Mouse (Mus musculus): Measurements from ENCODE around the gene Ksr2. TPM values are rescaled to one million over a fixed set of nuclear protein-coding genes. Genes with fewer than 3 reads are reported as not detected.

Gene Ksr2
- polyA plus RNA-seq, 1 experiment, result 0.14 TPM

DNA sequence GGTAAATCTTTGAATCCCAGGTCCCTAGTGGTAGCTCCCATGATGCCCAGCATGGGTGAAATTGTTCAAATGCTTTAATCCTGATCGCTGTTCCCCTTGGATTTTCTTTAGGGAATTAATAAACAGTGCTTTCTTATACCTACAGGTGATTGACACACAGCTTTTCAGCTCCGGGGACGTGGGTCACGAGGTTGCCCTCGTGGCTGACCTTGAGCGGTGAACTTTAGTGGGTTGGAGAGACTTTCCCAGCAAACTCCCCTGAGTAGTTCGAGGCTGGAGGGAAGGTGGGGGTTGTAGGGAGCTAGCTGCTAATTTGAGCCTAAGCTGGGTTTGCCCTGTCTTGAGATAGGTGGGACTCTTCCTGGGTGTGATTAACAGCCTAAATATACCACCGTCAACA is 41.7 kb downstream of the Ksr2 start:
- Histone ChIP-seq H3K36me3 (ENCODE audit: control insufficient read depth, insufficient read depth, low read length) (no peaks in the 10 kb centered on the region), H3K27ac (ENCODE audit: insufficient read depth, low read depth, low read length) (no peak overlapping the region), H3K4me3 (ENCODE audit: low read depth, low read length) (no peak overlapping the region), H3K4me1 (ENCODE audit: control insufficient read depth, insufficient read depth, insufficient read length, low read length) (no peaks in the 10 kb centered on the region), H3K27me3 (ENCODE audit: control insufficient read depth, insufficient read depth, low read length) (no peaks in the 10 kb centered on the region)
- no peak for TF ChIP-seq CTCF (IDR thresholded peaks at IDR 0.05; ENCODE audit: extremely low read depth, insufficient read length, insufficient replicate concordance, low read depth, low read length)
- TF ChIP-seq POLR2A (IDR thresholded peaks at IDR 0.05; ENCODE audit: low read depth, low read length), result no peak
- 70% methylated on average over 8 of the region's 8 CpGs for WGBS

- no peaks in the 10 kb centered on the region for H3K27me3 ChIP-seq (ENCODE audit: control insufficient read depth, insufficient read depth, low read length)
- no peaks in the 10 kb centered on the region for H3K36me3 ChIP-seq (ENCODE audit: control insufficient read depth, insufficient read depth, low read length)
- no peaks in the 10 kb centered on the region for H3K4me1 ChIP-seq (ENCODE audit: control insufficient read depth, insufficient read depth, insufficient read length, low read length)
- TF ChIP-seq CTCF (IDR thresholded peaks at IDR 0.05; ENCODE audit: extremely low read depth, insufficient read length, insufficient replicate concordance, low read depth, low read length) (no peak), POLR2A (IDR thresholded peaks at IDR 0.05; ENCODE audit: low read depth, low read length) (no peak)
- WGBS, result 72% methylated on average over 9 of the region's 9 CpGs
- H3K4me3 ChIP-seq (ENCODE audit: low read depth, low read length), result no peak overlapping the region
- H3K27ac ChIP-seq (ENCODE audit: insufficient read depth, low read depth, low read length), result no peak overlapping the region
Observed at GRCm38 (mm10) chr5:117457121-117457520, 43.3 kb downstream of the Ksr2 start.

DNA sequence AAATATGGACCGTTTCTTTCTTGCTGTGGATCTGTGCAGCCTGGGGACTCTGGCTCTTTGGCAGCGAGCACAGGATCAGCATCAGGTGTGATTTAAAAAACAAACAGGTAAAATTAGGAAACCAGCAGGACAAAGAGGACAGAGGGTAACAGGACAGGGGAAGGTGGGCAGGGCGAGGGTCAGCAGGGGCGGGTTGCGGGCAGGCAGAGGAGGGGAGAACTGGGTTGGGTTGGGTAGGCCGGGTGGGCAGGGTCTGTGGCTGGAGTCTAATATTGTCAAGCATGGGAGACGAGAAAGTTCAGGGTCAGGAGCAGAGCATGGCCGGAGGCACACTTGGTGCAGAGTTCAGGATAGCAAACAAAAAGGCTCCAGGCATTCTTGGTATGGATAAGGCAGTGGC is 43.8 kb downstream of the Ksr2 start:
- Histone ChIP-seq H3K27me3 (ENCODE audit: control insufficient read depth, insufficient read depth, low read length) (no peaks in the 10 kb centered on the region), H3K4me1 (ENCODE audit: control insufficient read depth, insufficient read depth, insufficient read length, low read length) (no peaks in the 10 kb centered on the region), H3K27ac (ENCODE audit: insufficient read depth, low read depth, low read length) (no peak overlapping the region), H3K4me3 (ENCODE audit: low read depth, low read length) (no peak overlapping the region), H3K36me3 (ENCODE audit: control insufficient read depth, insufficient read depth, low read length) (no peaks in the 10 kb centered on the region)
- TF ChIP-seq POLR2A (IDR thresholded peaks at IDR 0.05; ENCODE audit: low read depth, low read length), result no peak
- TF ChIP-seq CTCF (IDR thresholded peaks at IDR 0.05; ENCODE audit: extremely low read depth, insufficient read length, insufficient replicate concordance, low read depth, low read length), result no peak
- WGBS, result 72% methylated on average over 8 of the region's 8 CpGs

- Histone ChIP-seq H3K27me3 (ENCODE audit: control insufficient read depth, insufficient read depth, low read length) (no peaks in the 10 kb centered on the region), H3K27ac (ENCODE audit: insufficient read depth, low read depth, low read length) (no peak overlapping the region), H3K4me3 (ENCODE audit: low read depth, low read length) (no peak overlapping the region), H3K4me1 (ENCODE audit: control insufficient read depth, insufficient read depth, insufficient read length, low read length) (no peaks in the 10 kb centered on the region), H3K36me3 (ENCODE audit: control insufficient read depth, insufficient read depth, low read length) (no peaks in the 10 kb centered on the region)
- no peak for TF ChIP-seq POLR2A (IDR thresholded peaks at IDR 0.05; ENCODE audit: low read depth, low read length)
- TF ChIP-seq CTCF (IDR thresholded peaks at IDR 0.05; ENCODE audit: extremely low read depth, insufficient read length, insufficient replicate concordance, low read depth, low read length), result no peak
- WGBS, result 72% methylated on average over 9 of the region's 9 CpGs
Observed at GRCm38 (mm10) chr5:117458899-117459298, 45.1 kb downstream of the Ksr2 start.

DNA sequence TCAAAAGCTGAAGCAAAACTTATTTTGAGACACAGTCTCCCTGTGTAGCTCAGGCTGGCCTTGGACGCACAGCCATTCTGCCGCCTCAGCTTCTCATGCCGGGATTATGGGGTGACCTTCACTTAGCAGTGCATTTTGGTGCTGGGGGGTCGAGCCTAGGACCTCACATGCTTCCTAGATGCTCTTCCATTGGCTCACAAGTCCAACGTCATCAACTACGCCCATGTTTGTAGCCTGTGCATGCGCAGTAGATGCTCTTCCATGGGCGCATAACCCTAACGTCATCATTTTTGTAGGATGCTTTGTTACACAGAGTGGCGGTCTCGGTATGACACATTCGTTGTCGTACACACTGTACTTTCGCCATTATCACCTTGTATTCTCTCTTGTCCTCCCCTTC is 46.5 kb downstream of the Ksr2 start:
- Histone ChIP-seq H3K36me3 (ENCODE audit: control insufficient read depth, insufficient read depth, low read length) (no peaks in the 10 kb centered on the region), H3K27me3 (ENCODE audit: control insufficient read depth, insufficient read depth, low read length) (no peaks in the 10 kb centered on the region), H3K4me3 (ENCODE audit: low read depth, low read length) (no peak overlapping the region), H3K4me1 (ENCODE audit: control insufficient read depth, insufficient read depth, insufficient read length, low read length) (no peaks in the 10 kb centered on the region), H3K27ac (ENCODE audit: insufficient read depth, low read depth, low read length) (no peak overlapping the region)
- 89% methylated on average over 14 of the region's 14 CpGs for WGBS
- TF ChIP-seq POLR2A (IDR thresholded peaks at IDR 0.05; ENCODE audit: low read depth, low read length) (no peak), CTCF (IDR thresholded peaks at IDR 0.05; ENCODE audit: extremely low read depth, insufficient read length, insufficient replicate concordance, low read depth, low read length) (no peak)

- Histone ChIP-seq H3K4me1 (ENCODE audit: control insufficient read depth, insufficient read depth, insufficient read length, low read length) (no peaks in the 10 kb centered on the region), H3K27me3 (ENCODE audit: control insufficient read depth, insufficient read depth, low read length) (no peaks in the 10 kb centered on the region; the same call in 1 of the 2 replicates), H3K4me3 (ENCODE audit: low read depth, low read length) (no peak overlapping the region), H3K27ac (ENCODE audit: insufficient read depth, low read depth, low read length) (no peak overlapping the region), H3K36me3 (ENCODE audit: control insufficient read depth, insufficient read depth, low read length) (no peaks in the 10 kb centered on the region)
- no peak for TF ChIP-seq POLR2A (IDR thresholded peaks at IDR 0.05; ENCODE audit: low read depth, low read length)
- TF ChIP-seq CTCF (IDR thresholded peaks at IDR 0.05; ENCODE audit: extremely low read depth, insufficient read length, insufficient replicate concordance, low read depth, low read length), result no peak
- 26% methylated on average over 12 of the region's 12 CpGs for WGBS
Observed at GRCm38 (mm10) chr5:117467052-117467451, 53.3 kb downstream of the Ksr2 start.

DNA sequence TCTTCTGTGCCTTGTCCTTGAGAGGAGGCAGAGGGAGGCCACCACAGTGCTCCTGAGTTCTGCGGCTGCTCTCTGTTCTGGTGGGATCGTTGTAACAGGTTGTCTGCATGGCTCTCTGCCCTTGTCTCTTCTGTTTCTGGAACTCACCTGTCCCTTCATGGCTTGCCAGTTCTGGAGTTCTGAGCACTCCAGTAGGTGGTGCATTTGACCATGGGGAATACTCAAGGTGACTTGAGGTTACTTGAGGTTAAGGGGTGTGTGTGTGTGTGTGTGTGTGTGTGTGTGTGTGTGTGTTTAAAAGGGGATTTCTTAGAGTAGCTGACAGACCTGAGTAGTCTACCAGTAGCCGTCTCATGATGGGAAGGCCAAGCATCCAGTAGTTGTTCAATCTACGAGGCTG is 55.2 kb downstream of the Ksr2 start:
- 87% methylated on average over 4 of the region's 4 CpGs for WGBS
- Histone ChIP-seq H3K4me3 (ENCODE audit: low read depth, low read length) (no peak overlapping the region), H3K4me1 (ENCODE audit: control insufficient read depth, insufficient read depth, insufficient read length, low read length) (no peaks in the 10 kb centered on the region), H3K27me3 (ENCODE audit: control insufficient read depth, insufficient read depth, low read length) (no peaks in the 10 kb centered on the region; the same call in 1 of the 2 replicates), H3K27ac (ENCODE audit: insufficient read depth, low read depth, low read length) (no peak overlapping the region), H3K36me3 (ENCODE audit: control insufficient read depth, insufficient read depth, low read length) (no peaks in the 10 kb centered on the region)
- no peak for TF ChIP-seq POLR2A (IDR thresholded peaks at IDR 0.05; ENCODE audit: low read depth, low read length)
- no peak for TF ChIP-seq CTCF (IDR thresholded peaks at IDR 0.05; ENCODE audit: extremely low read depth, insufficient read length, insufficient replicate concordance, low read depth, low read length)

DNA sequence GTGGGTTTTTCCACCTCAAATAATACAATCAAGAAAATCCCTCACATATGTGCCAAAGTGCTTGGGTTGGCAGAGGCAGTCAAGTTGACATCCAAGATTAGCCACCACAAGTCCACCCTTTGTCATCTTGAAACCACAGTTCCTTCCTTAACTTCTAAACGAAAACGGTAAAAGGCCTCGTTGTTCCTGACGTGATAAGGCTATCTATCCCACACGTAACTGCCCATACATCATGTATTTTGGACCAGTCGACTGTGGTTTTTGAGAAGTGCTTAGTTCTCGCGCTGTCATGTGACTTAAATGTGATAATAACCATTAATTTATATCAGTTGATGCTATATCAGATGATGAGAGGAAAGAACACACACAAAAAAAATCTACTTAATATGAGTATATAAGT is 55.8 kb downstream of the Ksr2 start:
- no peak overlapping the region for H3K27ac ChIP-seq (ENCODE audit: insufficient read depth, low read depth, low read length)
- no peaks in the 10 kb centered on the region; the same call in 1 of the 2 replicates for H3K27me3 ChIP-seq (ENCODE audit: control insufficient read depth, insufficient read depth, low read length)
- no peak overlapping the region for H3K4me3 ChIP-seq (ENCODE audit: low read depth, low read length)
- no peak for TF ChIP-seq POLR2A (IDR thresholded peaks at IDR 0.05; ENCODE audit: low read depth, low read length)
- TF ChIP-seq CTCF (IDR thresholded peaks at IDR 0.05; ENCODE audit: extremely low read depth, insufficient read length, insufficient replicate concordance, low read depth, low read length), result no peak
- WGBS, result 65% methylated on average over 8 of the region's 8 CpGs
- H3K36me3 ChIP-seq (ENCODE audit: control insufficient read depth, insufficient read depth, low read length), result no peaks in the 10 kb centered on the region
- no peaks in the 10 kb centered on the region for H3K4me1 ChIP-seq (ENCODE audit: control insufficient read depth, insufficient read depth, insufficient read length, low read length)

All from small intestine, adult 2 months (tissue).